Mouse (Mus musculus): Measurements from ENCODE around the gene Dhh. TPM values are rescaled to one million over a fixed set of nuclear protein-coding genes. Genes with fewer than 3 reads are reported as not detected.

Gene Dhh
- polyA plus RNA-seq, 1 experiment from 2014 or later: 0.65 TPM

- H3K27me3 ChIP-seq (replicated peaks; ENCODE audit: control insufficient read depth, insufficient read depth, low read length): no peaks in the 10 kb centered on the region
- peaks cover 66% of the 10 kb centered on the region for H3K36me3 ChIP-seq (ENCODE audit: control insufficient read depth, insufficient read depth)
- H3K27ac ChIP-seq (ENCODE audit: low read length): no peak overlapping the region
- H3K4me2 ChIP-seq (ENCODE audit: low read length): no peak overlapping the region
- H3K4me1 ChIP-seq (replicated peaks; ENCODE audit: control insufficient read depth, insufficient read depth, low read length): no peaks in the 10 kb centered on the region
- no peak overlapping the region for H3K9ac ChIP-seq (replicated peaks; ENCODE audit: low read depth, low read length)
- no peaks in the 10 kb centered on the region for H3K9me3 ChIP-seq (ENCODE audit: control insufficient read depth, low read length)
- H3K4me3 ChIP-seq (replicated peaks; ENCODE audit: low read length): no peak overlapping the region
- WGBS: 88% methylated on average over 8 of the region's 8 CpGs
- no peak for ATAC-seq
Measured at GRCm38 (mm10) chr15:98846140-98846539, 52.2 kb downstream of the Dhh start.

GRCm38 (mm10) chr15:98845149-98845548 is 53.2 kb downstream of the Dhh start:
- 95% methylated on average over 2 of the region's 2 CpGs for WGBS
- Histone ChIP-seq H3K27me3 (replicated peaks; ENCODE audit: control insufficient read depth, insufficient read depth, low read length) (no peaks in the 10 kb centered on the region), H3K9me3 (ENCODE audit: control insufficient read depth, low read length) (no peaks in the 10 kb centered on the region), H3K4me3 (replicated peaks; ENCODE audit: low read length) (no peak overlapping the region), H3K9ac (replicated peaks; ENCODE audit: low read depth, low read length) (no peak overlapping the region), H3K4me2 (ENCODE audit: low read length) (no peak overlapping the region), H3K36me3 (ENCODE audit: control insufficient read depth, insufficient read depth) (peaks cover 67% of the 10 kb centered on the region), H3K4me1 (replicated peaks; ENCODE audit: control insufficient read depth, insufficient read depth, low read length) (no peaks in the 10 kb centered on the region), H3K27ac (ENCODE audit: low read length) (no peak overlapping the region)
- ATAC-seq: no peak

- no peak overlapping the region for H3K27ac ChIP-seq (ENCODE audit: low read length)
- no peaks in the 10 kb centered on the region for H3K27me3 ChIP-seq (replicated peaks; ENCODE audit: control insufficient read depth, insufficient read depth, low read length)
- no peaks in the 10 kb centered on the region for H3K9me3 ChIP-seq (ENCODE audit: control insufficient read depth, low read length)
- H3K4me3 ChIP-seq (replicated peaks; ENCODE audit: low read length): no peak overlapping the region
- 92% methylated on average over 11 of the region's 11 CpGs for WGBS
- no peaks in the 10 kb centered on the region for H3K4me1 ChIP-seq (replicated peaks; ENCODE audit: control insufficient read depth, insufficient read depth, low read length)
- H3K4me2 ChIP-seq (ENCODE audit: low read length): no peak overlapping the region
- ATAC-seq: no peak
- H3K9ac ChIP-seq (replicated peaks; ENCODE audit: low read depth, low read length): no peak overlapping the region
- H3K36me3 ChIP-seq (ENCODE audit: control insufficient read depth, insufficient read depth): peaks cover 70% of the 10 kb centered on the region
Measured at GRCm38 (mm10) chr15:98843595-98844223, 54.6 kb downstream of the Dhh start.

Other genes starting within 250 kb of the Dhh start
- 17.6 and 25.5 TPM in 2 replicates for gene Ddx23, start 235.6 kb downstream of the Dhh start, polyA plus RNA-seq (2015; fragmentation: Nextera tagmentation; extraction: Ambion mirVana)
- 15.5 and 16.4 TPM in 2 replicates for gene Rnd1, start 221.1 kb downstream of the Dhh start, polyA plus RNA-seq (2015; fragmentation: Nextera tagmentation; extraction: Ambion mirVana)
- gene Ccdc65, start 190.3 kb downstream of the Dhh start, polyA plus RNA-seq (2015; fragmentation: Nextera tagmentation; extraction: Ambion mirVana): 2.9 and 4.2 TPM in 2 replicates
- 3.7 and 5.7 TPM in 2 replicates for gene Fkbp11, start 170.3 kb downstream of the Dhh start, polyA plus RNA-seq (2015; fragmentation: Nextera tagmentation; extraction: Ambion mirVana)
- 82.6 and 99.9 TPM in 2 replicates for gene Arf3, start 135.3 kb downstream of the Dhh start, polyA plus RNA-seq (2015; fragmentation: Nextera tagmentation; extraction: Ambion mirVana)
- gene Wnt10b, start 120.4 kb downstream of the Dhh start, polyA plus RNA-seq (2015; fragmentation: Nextera tagmentation; extraction: Ambion mirVana): not detected in 2 replicates
- gene Wnt1, start 108.7 kb downstream of the Dhh start, polyA plus RNA-seq (2015; fragmentation: Nextera tagmentation; extraction: Ambion mirVana): 0.10 and 0.42 TPM in 2 replicates
- gene Ddn, start 89.0 kb downstream of the Dhh start, polyA plus RNA-seq (2015; fragmentation: Nextera tagmentation; extraction: Ambion mirVana): 0.46 and 0.58 TPM in 2 replicates
- gene Prkag1, start 67.0 kb downstream of the Dhh start, polyA plus RNA-seq (2015; fragmentation: Nextera tagmentation; extraction: Ambion mirVana): 79.5 and 89.2 TPM in 2 replicates
- 11.0 and 12.8 TPM in 2 replicates for gene Kmt2d, start 27.3 kb downstream of the Dhh start, polyA plus RNA-seq (2015; fragmentation: Nextera tagmentation; extraction: Ambion mirVana)
- gene Rhebl1, start 4.0 kb downstream of the Dhh start, polyA plus RNA-seq (2015; fragmentation: Nextera tagmentation; extraction: Ambion mirVana): 51.2 and 52.7 TPM in 2 replicates
- 43.0 and 54.9 TPM in 2 replicates for gene Lmbr1l, start 19.7 kb upstream of the Dhh start, polyA plus RNA-seq (2015; fragmentation: Nextera tagmentation; extraction: Ambion mirVana)
- gene Tuba1b, start 36.0 kb upstream of the Dhh start, polyA plus RNA-seq (2015; fragmentation: Nextera tagmentation; extraction: Ambion mirVana): 1,178 and 1,185 TPM in 2 replicates
- not detected in 2 replicates for gene Gm49450, start 55.0 kb upstream of the Dhh start, polyA plus RNA-seq (2015; fragmentation: Nextera tagmentation; extraction: Ambion mirVana)
- gene Tuba1a, start 55.2 kb upstream of the Dhh start, polyA plus RNA-seq (2015; fragmentation: Nextera tagmentation; extraction: Ambion mirVana): 16,411 and 16,831 TPM in 2 replicates
- gene Tuba1c, start 131.4 kb upstream of the Dhh start, polyA plus RNA-seq (2015; fragmentation: Nextera tagmentation; extraction: Ambion mirVana): 42.1 and 48.9 TPM in 2 replicates
- gene Prph, start 156.6 kb upstream of the Dhh start, polyA plus RNA-seq (2015; fragmentation: Nextera tagmentation; extraction: Ambion mirVana): 1.3 and 2.2 TPM in 2 replicates
- gene Troap, start 176.0 kb upstream of the Dhh start, polyA plus RNA-seq (2015; fragmentation: Nextera tagmentation; extraction: Ambion mirVana): 15.9 and 17.3 TPM in 2 replicates
- 0.71 TPM in 1 of 2 replicates, not detected in the other for gene C1ql4, start 189.3 kb upstream of the Dhh start, polyA plus RNA-seq (2015; fragmentation: Nextera tagmentation; extraction: Ambion mirVana)
- 0.27 and 0.51 TPM in 2 replicates for gene Dnajc22, start 194.6 kb upstream of the Dhh start, polyA plus RNA-seq (2015; fragmentation: Nextera tagmentation; extraction: Ambion mirVana)
- gene Spats2, start 227.4 kb upstream of the Dhh start, polyA plus RNA-seq (2015; fragmentation: Nextera tagmentation; extraction: Ambion mirVana): 39.5 and 44.6 TPM in 2 replicates

Measured in forebrain, embryonic 16.5 days (tissue).